Mouse (Mus musculus) frontal cortex, postnatal 10 days (tissue): ENCODE measurements around the gene Kctd6.

Source experiments
- DNase-seq, 2 experiments: peaks; one replicate each; pipeline ENCODE4 v3.0.0; 2022; ENCODE audit warnings: low spot score in 2 of 2, mixed read lengths in 1 of 2

The Kctd6 gene

DNA sequence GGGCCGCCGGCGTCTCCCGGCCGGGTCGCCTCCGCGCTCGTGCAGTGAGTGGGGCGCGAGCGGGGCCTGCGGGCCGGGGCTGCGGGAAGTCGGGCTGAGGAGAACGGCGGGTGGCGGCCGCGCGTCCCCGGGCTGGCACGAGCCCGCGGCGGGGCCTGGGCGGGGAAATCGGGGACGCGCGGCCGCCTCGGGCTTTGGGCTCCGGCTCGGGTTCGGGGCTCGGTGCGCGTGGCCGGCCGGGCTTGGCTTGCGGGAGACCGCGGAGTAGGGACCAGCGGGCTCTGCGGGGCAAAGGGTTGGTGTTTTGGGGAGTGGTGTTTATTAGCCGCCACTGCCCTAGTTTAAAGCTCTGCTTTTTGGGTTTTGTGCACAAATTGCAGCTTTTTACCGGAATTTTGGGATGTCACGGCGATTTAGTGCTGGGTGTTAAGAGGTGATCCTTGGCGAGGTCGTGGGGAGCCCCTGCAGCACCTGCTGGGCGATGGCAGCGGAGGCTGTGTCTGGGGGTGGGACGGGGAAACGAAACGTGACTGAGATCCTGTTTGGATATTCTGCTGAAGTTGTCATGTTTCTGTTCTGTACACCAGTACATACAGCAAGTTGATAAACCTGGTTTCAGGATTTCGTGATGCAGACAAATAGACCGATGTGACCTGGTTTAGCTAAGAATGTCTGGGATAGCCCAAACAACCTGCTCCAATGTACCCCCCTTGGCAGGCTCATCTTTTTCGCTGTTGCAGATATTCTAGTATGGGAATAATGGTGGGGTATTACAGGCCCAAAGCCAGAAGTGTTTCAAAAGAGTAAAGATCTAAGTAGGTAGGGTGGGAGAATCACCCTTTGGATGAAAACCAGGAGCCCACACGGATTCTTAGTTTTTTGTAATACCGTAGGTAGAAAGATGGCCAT, 613 bp downstream of the Kctd6 start:
- DNase-seq = peak; percentile 52 to 78

DNA sequence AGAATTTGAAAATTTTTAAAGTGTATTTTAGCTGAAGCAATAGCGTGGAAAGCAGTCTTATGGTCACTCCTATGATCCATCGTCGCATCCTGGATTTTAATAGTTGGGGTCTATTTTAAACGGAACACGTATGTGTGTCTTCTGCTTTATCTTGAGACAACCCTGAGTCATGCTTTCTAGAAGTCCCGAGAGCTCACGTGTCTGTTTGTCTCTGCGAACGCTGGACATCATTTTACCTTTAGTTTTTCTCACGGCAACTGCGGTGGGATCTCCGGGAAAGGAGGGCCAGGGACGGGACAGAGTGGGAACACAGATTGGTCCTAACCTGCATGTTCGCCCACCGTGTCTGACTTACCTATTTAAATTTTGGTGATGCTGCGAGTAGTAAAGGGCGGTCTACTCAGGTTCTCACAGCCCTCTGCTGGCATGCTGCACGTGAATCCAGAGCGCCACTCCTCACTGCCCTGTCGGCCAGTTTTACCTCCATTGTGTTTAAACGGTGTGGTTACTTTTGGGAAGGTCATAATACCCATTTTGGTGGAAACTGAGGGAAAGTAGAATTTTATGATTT, 1.4 kb downstream of the Kctd6 start:
- no peak for DNase-seq

DNA sequence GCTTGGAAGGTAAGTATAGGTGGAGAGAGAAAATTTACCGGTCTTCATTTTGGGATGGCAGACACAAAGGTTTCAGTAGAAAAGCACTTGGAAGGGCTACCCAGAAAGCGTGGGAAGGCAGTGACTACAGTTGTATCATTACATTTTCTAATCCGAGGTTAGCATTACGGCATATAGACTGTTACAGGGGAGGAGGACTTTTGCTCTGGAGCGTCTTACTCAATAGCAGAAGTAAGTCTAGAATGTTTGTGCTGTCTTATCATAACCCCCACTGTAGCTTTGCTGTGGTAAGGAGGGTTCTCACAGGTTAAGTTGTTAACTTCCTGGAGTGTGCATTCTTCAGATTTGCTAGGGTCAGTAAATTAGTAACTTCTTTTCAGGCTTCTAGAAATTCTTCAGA, 2.2 kb downstream of the Kctd6 start:
- DNase-seq = no peak

DNA sequence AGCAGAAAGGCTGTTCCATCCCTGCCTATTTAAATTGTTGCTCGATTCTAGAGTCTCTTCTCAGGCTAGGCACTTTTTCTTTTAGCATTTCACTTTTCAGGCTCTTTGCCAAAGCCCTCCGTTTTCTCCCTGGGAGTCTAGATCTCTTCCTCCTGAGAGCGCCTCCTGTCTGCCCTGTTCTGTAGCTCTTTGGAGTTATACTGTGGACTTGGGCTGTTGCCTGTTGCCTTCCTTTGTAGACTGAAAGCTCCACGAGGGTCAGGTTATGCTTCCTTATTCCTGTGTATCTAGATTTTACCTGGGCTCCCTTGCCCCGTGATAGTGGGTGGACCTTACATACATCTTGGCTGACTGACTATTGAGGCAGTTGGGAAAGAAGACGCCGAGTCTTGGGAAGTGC, 4.3 kb downstream of the Kctd6 start:
- DNase-seq = no peak

DNA sequence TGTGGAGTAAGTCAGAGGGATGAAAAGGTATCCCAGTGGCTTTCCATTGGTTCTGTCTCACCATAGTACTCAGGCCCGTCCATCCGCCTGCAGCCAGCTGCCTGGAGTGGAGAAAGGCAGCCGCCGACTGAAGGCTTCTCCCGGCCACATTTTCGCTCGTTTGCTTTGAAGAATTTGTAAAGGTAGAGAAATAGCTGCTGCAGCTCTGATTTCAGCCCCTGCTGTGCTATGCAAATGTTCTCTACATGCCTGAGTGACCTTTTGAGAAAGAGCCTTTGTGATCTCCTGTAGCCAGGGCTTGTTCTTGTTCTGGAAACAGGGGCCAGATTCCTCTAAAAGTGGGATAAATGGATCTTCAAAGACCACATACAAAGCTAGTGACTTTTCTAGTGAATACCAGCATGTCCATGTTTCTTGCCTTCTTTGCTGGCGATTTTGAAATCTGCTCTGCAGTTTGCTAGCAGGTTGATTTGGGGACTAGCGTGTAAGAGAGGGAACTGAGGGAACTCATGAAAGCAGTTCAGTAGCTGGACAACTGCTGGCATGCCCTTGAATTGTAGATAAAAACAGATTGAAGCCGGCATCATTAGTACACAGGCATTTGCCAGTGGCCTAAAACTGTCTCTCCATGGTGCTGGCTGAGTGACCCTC, 4.9 kb downstream of the Kctd6 start:
- DNase-seq = no peak

DNA sequence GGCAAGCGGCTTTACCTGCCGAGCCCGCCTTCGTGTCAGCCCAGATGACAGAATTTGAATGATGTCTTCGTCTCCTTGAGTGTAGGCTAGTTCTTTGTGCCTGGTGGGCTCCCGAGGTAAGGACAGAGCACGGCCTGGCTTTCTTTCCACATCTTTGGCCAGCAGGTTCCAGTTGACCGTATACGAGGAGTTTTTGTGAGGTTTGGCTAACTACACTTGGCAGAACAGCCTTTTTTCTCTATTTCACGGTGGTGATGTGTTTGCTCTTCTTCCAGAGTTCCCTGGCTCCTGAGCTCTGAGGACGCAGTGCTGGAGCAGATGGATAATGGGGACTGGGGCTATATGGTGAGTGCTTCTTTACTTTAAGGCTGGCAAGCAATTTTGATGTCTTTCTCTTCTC, 5.9 kb downstream of the Kctd6 start:
- DNase-seq = no peak

DNA sequence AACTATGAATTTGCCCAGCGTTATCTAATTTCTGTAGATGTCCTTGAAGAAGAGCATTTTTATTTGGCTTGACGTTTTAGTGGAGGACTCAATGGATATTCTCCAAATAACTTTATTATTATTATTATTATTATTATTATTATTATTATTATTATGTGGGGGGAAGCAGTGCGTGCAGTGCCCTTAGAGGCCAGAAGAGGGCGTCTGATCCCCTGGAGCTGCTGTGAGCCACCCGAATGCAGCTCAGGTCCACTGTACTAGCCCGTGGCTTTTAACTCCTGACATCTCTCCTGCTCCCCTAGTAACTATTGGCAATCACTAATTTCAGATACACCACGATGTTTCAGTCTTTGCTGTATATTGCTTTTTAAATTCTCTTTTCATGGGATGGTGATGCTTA, 6.4 kb downstream of the Kctd6 start:
- no peak for DNase-seq

DNA sequence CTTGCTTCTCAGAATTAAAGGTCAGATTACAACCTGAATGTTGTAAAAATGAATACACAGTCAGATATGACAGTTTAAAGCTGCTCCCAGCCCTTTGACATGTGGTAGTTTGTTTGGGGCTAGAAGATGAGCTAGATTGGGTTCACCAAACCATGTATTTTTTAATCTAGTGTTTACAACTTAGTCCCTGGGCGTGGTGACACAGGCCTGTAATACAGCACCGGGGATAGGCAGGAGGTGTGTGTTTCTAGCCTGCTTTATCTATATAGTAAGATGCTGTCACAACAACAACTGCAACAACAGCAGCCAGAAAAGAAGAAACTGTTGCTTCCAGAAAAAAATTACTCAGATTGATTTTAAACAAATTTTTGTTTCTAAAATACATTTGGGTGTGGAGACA, 7.0 kb downstream of the Kctd6 start:
- DNase-seq = no peak

DNA sequence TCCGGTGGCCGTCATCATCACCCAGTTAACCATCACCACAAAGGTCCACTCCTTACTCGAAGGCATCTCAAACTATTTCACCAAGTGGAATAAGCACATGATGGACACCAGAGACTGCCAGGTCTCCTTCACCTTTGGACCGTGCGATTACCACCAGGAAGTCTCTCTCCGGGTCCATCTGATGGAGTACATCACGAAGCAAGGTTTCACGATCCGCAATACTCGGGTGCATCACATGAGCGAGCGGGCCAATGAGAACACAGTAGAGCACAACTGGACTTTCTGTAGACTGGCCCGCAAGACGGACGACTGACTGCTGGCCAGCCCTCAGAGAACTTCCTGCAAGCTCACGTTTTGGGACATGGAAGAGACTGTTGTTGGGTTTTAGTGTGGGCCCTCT, 8.6 kb downstream of the Kctd6 start:
- no peak for DNase-seq

DNA sequence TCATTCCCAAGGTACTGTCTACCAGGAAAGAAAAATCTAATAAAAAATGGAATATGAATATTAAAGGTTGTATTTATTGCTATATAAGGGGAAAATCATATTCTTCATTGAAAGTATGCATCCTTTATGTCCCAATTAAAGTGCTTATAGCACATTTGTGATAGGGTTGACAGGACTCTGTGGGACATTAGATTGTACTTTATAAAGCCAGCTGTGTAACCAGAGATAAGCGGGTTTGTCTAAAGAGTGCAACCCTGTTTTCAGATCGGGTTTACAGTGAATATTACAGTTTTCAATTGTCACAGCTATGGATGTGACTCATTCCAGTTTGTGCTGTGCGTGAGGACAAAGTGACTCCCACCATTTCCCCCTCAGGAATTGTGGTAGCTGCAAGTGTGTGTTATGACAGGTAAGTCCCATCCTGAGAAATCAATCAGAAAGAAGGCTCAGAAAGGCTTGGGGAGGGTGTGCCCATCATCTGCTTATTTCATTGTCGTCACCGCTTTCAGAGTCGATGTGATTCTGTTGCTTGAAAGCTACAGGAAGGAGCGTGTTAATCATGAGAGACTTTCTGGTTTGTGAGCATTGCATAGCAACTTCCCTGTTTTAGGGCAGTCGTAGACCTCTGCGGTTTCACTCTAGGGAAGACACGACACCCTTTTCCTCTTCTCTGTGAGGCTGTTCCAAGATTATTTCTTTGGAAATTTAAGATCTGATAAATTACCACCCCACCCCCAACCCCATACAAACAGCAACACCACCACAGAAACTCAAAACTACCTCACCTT, 9.8 kb downstream of the Kctd6 start:
- DNase-seq = no peak

DNA sequence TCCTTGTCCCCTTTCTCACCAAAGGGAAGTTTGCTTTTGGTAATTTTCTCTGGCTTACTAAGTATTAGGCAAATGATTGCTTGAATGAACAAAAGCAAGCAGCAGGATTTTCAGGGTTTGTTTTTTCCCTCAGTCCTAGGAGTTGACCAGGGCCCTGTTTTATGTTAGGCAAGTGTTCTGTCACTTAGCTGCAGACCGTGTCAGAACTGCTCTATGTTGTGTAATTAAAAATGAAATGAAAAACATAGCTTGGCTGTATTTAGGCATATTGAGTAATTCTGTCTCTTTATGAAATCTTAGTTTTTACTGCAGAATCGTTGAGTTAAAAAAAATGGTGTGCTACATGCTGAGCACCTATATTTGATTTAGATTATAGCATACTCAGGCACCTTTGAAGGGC, 10.9 kb downstream of the Kctd6 start:
- DNase-seq = no peak

DNA sequence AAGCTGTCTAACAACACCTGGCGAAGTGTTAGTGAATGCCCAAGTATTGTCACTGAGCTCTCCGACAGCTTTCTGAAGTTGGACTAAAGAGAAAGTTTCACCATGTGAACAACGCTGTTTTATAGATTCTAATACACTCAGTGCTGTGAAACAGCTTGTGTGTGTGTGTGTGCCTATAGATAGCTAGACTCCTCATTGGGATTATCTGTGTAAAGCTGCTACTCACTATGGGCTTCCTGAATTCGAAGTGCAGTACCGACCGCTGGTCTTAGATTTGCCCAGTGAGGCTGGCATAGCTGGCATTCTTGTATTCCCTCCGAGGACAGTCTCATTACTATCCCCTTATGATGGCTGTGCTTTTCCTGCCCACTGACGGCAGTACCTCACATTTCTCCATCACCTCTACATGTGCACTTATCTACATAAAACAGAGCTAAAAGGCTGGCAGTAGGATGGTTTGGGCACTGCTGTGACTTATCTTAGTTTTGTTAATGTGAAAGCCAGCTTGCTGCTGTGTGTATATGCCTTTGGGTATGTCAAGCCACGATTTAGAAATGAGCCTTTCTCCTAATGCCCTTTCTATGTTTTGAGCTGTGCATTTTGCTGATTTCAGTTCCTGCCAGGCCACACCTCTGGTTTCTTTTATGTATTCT, 15.6 kb downstream of the Kctd6 start:
- DNase-seq = no peak

DNA sequence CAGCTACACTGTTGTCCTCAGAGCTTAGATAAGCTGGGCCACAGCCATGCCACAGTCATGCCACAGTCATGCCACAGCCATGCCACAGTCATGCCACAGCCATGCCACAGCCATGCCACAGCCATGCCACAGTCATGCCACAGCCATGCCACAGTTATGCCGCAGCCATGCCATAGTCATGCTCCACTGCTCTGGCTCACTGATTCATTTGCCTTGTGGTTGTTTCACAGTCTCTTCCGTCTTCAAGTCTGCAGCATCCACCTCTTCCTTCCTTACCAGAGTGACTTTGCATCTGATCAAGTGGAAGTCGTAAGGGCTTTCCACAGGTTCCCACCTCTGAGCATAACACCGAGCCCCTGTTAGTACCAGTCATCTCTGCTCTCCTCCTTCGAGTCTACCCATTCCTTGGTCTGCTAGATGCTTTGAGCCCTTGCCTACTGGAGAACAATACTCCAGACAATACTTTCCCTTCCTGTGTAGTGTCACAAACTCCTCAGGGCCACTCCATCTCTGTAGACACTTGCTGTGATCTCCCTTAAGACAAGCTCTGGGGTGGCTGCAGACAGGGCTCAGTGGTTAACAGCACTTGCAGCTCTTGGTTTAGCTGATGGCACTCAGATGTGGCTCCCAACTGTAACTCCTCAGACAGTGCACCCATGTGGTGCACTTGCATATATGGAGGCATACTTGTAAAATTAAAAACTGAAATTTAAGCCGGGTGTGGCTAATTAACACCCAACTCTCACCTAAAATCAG, 18.4 kb downstream of the Kctd6 start:
- DNase-seq = no peak

DNA sequence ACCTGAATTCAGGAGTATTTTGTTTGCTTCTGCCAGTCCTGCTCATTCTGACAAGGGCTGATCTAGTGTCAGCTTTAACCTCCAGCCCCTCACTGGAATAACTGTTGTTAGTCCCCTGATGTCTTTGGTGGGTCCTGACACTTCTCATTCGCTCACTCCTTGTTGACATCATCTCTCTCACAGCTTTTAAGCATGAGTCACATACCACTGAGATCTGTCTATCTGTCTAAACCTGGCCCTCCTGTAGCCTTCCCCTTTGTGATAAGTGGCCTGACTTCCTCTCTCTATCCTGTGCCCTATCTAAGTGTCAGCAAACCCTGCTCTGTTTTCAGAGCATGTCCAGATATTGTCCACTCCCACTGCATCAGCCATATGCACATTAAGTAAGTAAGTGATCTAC, 19.3 kb downstream of the Kctd6 start:
- DNase-seq = no peak

DNA sequence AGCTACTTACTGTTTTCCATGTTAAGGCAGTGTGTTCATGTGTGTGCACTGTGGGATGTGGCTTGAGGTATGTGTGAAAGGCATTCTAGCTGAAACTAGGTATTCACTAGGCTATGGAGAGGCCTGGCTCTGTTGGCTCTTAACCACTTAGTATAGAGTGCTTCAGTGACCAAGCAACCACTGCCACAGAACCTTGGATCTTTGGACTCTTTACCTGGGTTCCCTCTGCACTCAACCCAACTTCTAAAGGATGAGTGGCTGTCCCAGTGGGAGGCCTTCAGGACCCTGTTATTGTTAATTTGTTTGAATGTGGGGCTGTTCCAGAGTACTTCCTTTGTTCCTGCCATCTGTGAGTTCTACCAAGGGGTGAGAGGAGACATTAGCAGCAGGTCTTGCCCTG, 27.9 kb downstream of the Kctd6 start:
- DNase-seq = no peak

DNA sequence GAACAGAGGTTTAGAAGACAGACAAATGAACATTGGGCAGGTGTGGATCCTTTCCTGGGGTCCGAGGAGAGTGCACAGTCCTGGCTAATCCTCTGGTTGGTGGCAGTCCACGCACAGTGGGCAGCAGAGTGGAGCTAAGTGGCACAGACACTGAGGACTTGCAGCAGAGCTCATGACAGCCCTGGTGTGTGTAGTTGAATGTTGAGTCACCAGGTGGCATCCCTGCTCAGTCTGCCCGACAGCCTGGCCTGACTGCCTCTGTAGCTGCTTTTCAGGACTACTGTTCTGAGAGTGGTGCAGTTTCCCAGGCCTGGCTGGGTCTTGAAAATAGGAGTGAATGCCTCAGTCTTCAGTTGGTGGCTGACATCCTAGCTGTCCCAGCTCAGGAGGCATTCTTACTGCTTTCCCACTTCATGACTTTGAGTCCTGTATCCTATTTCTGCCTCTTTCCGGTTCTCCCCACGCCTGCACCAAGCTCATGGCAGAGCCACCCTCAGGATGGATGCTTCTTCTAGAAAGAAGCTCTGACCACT, 28.5 kb downstream of the Kctd6 start:
- DNase-seq = peak in 1 of 2 experiments; percentile 45

DNA sequence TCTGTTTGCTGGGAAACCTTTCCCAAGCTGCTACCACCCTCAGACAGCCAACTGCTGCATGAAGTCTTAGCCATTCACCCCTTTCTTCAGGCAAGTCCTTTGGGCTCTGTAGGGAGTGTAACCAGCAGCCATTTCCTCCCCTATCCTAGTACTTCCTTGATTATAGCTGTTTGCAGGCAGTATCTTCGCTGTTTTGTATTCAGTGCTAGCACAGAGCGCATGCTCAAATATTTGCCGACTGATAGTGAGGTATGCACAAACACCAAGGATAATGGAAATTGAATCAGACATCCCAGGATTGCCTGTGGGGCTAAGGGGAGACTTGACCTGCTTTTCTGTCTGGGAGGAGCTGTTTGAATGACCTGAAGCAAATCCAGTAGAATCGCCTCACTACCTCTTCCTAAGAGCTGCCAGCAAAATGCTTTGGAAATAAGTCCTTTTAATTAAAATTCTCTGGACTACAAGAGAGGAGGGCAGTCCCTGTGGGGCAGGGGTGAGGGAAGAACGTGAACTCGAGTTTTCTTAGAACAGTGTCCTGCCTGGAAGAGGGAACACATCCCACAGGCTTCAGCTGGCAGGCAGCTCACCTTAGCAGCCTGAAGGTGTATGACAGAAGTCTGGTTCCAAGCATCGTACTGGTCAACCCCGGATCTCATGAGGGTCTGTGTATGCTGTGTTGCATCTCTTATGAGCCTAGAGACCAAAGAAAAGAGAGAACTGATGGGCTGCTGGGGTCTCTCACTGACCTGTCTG, 29.4 kb downstream of the Kctd6 start:
- no peak for DNase-seq

DNA sequence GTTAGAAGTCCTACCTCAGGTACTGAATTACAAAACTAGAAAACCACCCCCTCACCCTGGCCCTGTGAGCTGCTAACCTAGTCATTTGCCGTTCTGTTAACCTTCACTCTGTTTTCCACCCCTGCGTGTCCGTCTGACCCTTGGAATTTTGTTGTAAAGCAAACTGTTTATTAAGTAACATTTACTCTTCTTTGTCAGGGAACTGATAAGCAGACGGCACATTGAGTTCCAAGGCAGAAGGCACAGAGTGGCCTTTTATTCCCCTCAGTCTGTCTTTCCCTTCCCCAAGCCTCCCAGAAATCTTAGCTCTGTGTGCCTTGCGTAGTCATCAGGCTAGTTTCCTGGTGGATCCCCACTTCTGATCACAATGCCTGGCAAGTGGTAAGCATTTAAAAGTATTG, 30.3 kb downstream of the Kctd6 start:
- no peak for DNase-seq

DNA sequence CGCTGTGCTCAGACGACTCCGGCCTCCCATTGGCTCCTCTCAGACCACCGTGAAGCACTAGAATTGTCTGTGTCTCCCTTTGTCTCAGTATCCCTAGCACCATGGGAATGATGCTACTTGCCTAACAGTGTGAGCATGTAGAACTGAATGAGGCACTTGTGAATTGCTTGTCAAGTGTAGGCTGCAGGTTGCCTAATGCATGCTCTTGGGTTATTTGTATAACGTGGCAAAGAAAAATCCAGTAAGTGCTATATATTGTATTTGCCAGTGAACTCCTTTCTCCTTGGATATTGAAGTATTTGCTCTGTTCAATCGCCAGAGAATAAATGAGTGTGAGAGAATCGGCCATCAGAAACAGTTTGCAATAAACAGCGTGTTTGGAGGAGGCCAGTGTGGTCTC, 32.9 kb downstream of the Kctd6 start:
- DNase-seq = no peak

DNA sequence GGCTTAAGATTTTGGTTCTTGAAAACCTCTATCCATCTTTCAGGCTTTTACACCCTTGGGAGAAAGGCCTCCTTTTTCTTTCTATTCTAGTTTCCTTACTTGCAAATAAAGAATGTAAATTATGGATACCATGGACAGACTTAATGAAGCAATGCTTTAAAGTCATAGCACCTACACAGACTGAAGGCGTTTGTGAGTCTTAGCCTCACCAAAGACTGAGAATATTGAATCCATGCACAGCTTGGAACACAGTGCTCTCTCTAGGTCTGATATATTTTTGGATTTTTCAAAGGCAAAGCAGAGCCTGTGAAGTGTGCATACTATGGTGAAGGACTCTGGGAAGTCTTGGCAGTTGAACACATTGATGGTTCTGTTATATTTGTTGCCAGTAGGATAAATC, 35.3 kb downstream of the Kctd6 start:
- no peak for DNase-seq
